Mouse (Mus musculus): ENCODE measurements at regions not wholly inside any gene's neighbourhood (a gene's known extent, or its start where the extent isn't known, plus 50 kb on each side); places are given as distances from the start of the nearest gene placed in this dataset.

- 0 out of 2 replicates have a peak, but pooled peaks cover 7% of the 10 kb centered on the region for H3K9me3 ChIP-seq
- 100% methylated on average over 1 of the region's 1 CpGs for WGBS
- no peak overlapping the region for H3K27ac ChIP-seq
- ATAC-seq (ENCODE audit: insufficient number of reproducible peaks, insufficient read depth, low FRiP score, low TSS enrichment, low read depth), result no peak
- no peaks in the 10 kb centered on the region for H3K36me3 ChIP-seq
- H3K4me3 ChIP-seq (replicated peaks), result no peak overlapping the region
- H3K27me3 ChIP-seq, result no peaks in the 10 kb centered on the region
- H3K4me2 ChIP-seq, result no peak overlapping the region
- no peak overlapping the region for H3K9ac ChIP-seq (replicated peaks)
- H3K4me1 ChIP-seq (replicated peaks), result no peaks in the 10 kb centered on the region
These were observed 221.5 kb downstream of the Epha7 start for GRCm38 (mm10) chr4:29034406-29034805.

- H3K4me1 ChIP-seq (replicated peaks), result no peaks in the 10 kb centered on the region
- no peak for ATAC-seq (ENCODE audit: insufficient number of reproducible peaks, insufficient read depth, low FRiP score, low TSS enrichment, low read depth)
These were observed 227.1 kb downstream of the Epha7 start for GRCm38 (mm10) chr4:29039993-29040392.

DNA sequence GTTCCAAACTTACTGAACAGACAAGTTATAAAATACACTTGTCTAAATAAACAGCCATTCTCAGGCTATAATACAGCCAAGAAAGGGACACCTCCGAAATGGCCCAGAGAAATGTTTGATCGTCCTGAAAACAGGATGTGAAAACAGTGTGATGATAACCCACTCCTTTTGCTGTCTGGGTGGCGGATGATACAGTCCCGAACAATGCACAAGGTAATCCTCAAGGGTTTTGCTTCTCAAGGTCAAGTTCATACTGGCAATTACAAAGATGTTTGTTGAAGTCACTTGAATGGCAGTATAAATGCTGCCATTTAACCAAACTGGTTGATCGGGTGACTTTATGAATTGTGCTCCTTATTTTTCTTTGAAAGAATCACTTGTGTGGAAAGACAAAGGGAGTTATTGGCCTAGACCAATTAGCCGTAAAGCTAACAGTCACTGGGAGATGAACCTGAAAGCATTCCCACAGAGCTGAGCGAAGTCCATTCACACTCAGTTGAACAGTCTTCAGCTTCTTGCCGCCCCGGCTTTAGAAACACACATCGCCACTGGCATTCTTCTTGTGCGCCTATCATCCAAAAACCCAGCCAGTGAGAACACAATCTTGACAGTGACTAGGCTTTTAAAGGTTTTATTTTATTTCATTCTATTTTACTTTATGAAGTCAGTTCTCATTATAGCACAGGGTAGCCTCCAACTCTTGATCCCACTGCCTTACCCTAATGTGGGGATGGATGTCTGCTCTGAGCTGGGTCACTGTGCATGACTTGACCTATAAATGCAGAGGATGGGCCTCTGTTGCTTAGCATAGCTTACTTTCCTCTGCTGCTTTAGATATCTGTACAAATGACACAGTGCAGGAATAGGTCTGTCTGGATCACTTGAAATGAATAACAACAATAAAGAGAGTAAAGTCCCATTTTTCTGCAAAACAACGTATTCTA is 256.0 kb downstream of the Epha7 start:
- no peak overlapping the region for H3K4me3 ChIP-seq (replicated peaks)
- ATAC-seq (ENCODE audit: insufficient number of reproducible peaks, insufficient read depth, low FRiP score, low TSS enrichment, low read depth), result no peak
- H3K4me2 ChIP-seq, result no peak overlapping the region
- 92% methylated on average over 12 of the region's 12 CpGs for WGBS
- H3K27me3 ChIP-seq, result no peaks in the 10 kb centered on the region
- H3K27ac ChIP-seq, result no peak overlapping the region
- no peaks in the 10 kb centered on the region for H3K9me3 ChIP-seq
- H3K4me1 ChIP-seq (replicated peaks), result no peaks in the 10 kb centered on the region
- H3K9ac ChIP-seq (replicated peaks), result no peak overlapping the region
- no peaks in the 10 kb centered on the region for H3K36me3 ChIP-seq

More at GRCm38 (mm10) chr4:29039993-29040392, 227.1 kb downstream of the Epha7 start:
- H3K27me3 ChIP-seq, result no peaks in the 10 kb centered on the region
- H3K27ac ChIP-seq, result no peak overlapping the region
- no peaks in the 10 kb centered on the region for H3K36me3 ChIP-seq
- WGBS, result 24% methylated on average over 1 of the region's 1 CpGs
- H3K9ac ChIP-seq (replicated peaks), result no peak overlapping the region
- no peak overlapping the region for H3K4me3 ChIP-seq (replicated peaks)
- H3K9me3 ChIP-seq, result no peaks in the 10 kb centered on the region
- no peak overlapping the region for H3K4me2 ChIP-seq

GRCm38 (mm10) chr4:29074204-29074603 is 261.3 kb downstream of the Epha7 start:
- Histone ChIP-seq H3K4me3 (replicated peaks) (no peak overlapping the region), H3K4me1 (replicated peaks) (no peaks in the 10 kb centered on the region), H3K27ac (no peak overlapping the region), H3K9ac (replicated peaks) (no peak overlapping the region), H3K27me3 (no peaks in the 10 kb centered on the region), H3K9me3 (no peaks in the 10 kb centered on the region), H3K4me2 (no peak overlapping the region), H3K36me3 (no peaks in the 10 kb centered on the region)
- no peak for ATAC-seq (ENCODE audit: insufficient number of reproducible peaks, insufficient read depth, low FRiP score, low TSS enrichment, low read depth)

DNA sequence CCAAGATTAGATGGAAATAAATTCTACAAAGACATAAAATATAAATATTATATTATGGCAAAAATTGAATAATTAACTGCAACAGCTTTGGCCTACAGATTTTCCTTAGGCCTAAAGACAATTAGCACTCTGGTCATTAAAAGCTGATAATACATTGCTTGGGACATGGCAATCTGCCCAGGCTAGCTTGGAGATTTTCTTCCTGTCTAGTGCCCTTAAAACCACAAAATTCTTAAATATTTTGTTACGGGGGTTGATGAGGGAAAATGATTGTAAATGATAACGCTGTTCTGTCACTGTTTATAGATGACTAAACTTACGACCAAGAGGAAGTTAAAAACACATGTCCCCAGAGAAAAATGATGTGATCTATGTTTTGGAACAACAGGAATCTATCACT is 261.9 kb downstream of the Epha7 start:
- Histone ChIP-seq H3K27ac (no peak overlapping the region), H3K9me3 (no peaks in the 10 kb centered on the region), H3K27me3 (no peaks in the 10 kb centered on the region), H3K9ac (replicated peaks) (no peak overlapping the region), H3K4me3 (replicated peaks) (no peak overlapping the region), H3K4me2 (no peak overlapping the region), H3K36me3 (no peaks in the 10 kb centered on the region), H3K4me1 (replicated peaks) (no peaks in the 10 kb centered on the region)
- WGBS, result 64% methylated on average over 3 of the region's 3 CpGs
- no peak for ATAC-seq (ENCODE audit: insufficient number of reproducible peaks, insufficient read depth, low FRiP score, low TSS enrichment, low read depth)

GRCm38 (mm10) chr4:29076683-29077082 is 263.8 kb downstream of the Epha7 start:
- Histone ChIP-seq H3K4me1 (replicated peaks) (no peaks in the 10 kb centered on the region), H3K36me3 (no peaks in the 10 kb centered on the region), H3K27ac (no peak overlapping the region), H3K4me2 (no peak overlapping the region), H3K27me3 (no peaks in the 10 kb centered on the region), H3K9me3 (no peaks in the 10 kb centered on the region), H3K4me3 (replicated peaks) (no peak overlapping the region), H3K9ac (replicated peaks) (no peak overlapping the region)
- WGBS, result 91% methylated on average over 3 of the region's 3 CpGs
- ATAC-seq (ENCODE audit: insufficient number of reproducible peaks, insufficient read depth, low FRiP score, low TSS enrichment, low read depth), result no peak

DNA sequence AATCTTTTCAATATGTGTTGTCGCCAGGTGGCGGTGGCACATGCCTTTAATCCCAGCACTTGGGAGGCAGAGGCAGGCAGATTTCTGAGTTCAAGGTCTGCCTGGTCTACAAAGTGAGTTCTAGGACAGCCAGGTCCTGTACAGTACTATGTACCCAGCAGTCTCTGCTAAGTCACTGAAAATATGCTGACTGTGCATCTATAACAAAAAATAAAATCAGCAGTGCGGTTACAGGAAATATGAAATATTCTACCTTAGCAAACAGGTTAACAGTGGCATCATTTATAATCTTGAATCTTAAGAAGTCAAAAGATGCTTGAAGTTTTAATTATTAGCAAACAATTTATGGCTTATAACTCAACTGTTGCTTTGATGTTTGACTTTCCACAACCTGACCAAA is 265.5 kb downstream of the Epha7 start:
- Histone ChIP-seq H3K9me3 (no peaks in the 10 kb centered on the region), H3K4me3 (replicated peaks) (no peak overlapping the region), H3K27me3 (no peaks in the 10 kb centered on the region), H3K27ac (no peak overlapping the region), H3K36me3 (no peaks in the 10 kb centered on the region), H3K4me2 (no peak overlapping the region), H3K9ac (replicated peaks) (no peak overlapping the region), H3K4me1 (replicated peaks) (no peaks in the 10 kb centered on the region)
- no peak for ATAC-seq (ENCODE audit: insufficient number of reproducible peaks, insufficient read depth, low FRiP score, low TSS enrichment, low read depth)
- WGBS, result 98% methylated on average over 3 of the region's 3 CpGs

GRCm38 (mm10) chr4:29083545-29084290 is 270.8 kb downstream of the Epha7 start:
- ATAC-seq (ENCODE audit: insufficient number of reproducible peaks, insufficient read depth, low FRiP score, low TSS enrichment, low read depth), result no peak
- Histone ChIP-seq H3K9ac (replicated peaks) (no peak overlapping the region), H3K27ac (no peak overlapping the region), H3K27me3 (no peaks in the 10 kb centered on the region), H3K36me3 (no peaks in the 10 kb centered on the region), H3K9me3 (no peaks in the 10 kb centered on the region), H3K4me3 (replicated peaks) (no peak overlapping the region), H3K4me1 (replicated peaks) (no peaks in the 10 kb centered on the region), H3K4me2 (no peak overlapping the region)
- WGBS, result 58% methylated on average over 5 of the region's 5 CpGs

DNA sequence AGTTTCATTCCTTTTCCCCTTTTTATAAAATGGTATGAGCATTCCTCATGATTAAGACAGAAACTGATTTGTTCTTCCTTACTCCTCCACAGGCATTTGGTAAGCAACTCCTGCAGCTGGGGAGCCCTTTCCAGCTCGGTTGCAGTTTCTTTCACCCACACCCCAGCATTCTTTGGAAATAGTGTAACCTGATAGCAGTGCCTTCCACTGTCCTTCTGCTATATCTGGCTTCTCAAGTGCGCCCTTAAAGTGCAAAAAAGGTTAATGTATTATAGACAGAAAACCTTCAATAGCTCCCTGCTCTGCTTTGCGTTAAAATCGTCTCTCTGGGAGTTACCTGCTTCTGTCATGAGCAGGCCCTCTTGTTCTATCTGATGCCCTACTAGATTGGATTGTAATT is 278.0 kb downstream of the Epha7 start:
- Histone ChIP-seq H3K27me3 (no peaks in the 10 kb centered on the region), H3K27ac (no peak overlapping the region), H3K36me3 (no peaks in the 10 kb centered on the region), H3K4me2 (no peak overlapping the region), H3K4me3 (replicated peaks) (no peak overlapping the region), H3K9me3 (no peaks in the 10 kb centered on the region), H3K4me1 (replicated peaks) (no peaks in the 10 kb centered on the region), H3K9ac (replicated peaks) (no peak overlapping the region)
- 28% methylated on average over 4 of the region's 4 CpGs for WGBS
- ATAC-seq (ENCODE audit: insufficient number of reproducible peaks, insufficient read depth, low FRiP score, low TSS enrichment, low read depth), result no peak

DNA sequence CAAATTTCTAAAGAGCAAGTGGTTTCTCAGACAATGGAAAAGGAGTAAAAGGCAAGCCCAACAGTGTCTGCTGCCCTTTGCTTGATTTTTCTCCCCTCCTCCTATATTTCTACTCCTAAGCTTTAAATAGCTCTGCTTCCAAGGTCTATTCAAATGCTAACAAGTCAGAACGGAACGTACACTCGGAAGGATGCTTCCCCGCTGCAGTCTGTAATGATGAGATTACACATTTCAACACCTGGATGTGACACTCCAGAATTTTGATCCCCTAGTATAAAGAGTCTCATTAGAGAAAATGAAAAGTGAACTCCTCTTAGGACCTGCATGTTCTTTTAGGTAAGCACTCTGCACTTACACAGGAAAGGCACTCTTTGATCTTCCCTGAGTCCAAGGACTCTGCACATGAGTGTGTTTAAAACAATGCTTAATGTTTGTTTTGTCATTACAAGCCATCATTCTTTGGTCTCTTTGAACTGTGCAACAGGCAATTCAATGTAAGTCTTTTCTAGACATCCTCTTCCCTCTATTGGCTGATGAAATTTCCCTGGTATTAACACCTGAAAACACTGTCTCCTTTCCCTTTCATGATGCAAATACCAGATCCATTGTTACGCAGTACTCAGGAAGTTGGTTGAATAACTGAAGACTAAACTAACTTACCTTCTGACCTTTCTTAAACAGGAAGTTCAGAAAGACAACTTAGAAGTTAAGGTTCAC is 278.7 kb downstream of the Epha7 start:
- Histone ChIP-seq H3K9me3 (no peaks in the 10 kb centered on the region), H3K27me3 (no peaks in the 10 kb centered on the region), H3K4me2 (no peak overlapping the region), H3K4me3 (replicated peaks) (no peak overlapping the region), H3K4me1 (replicated peaks) (no peaks in the 10 kb centered on the region), H3K9ac (replicated peaks) (no peak overlapping the region), H3K36me3 (no peaks in the 10 kb centered on the region), H3K27ac (no peak overlapping the region)
- ATAC-seq (ENCODE audit: insufficient number of reproducible peaks, insufficient read depth, low FRiP score, low TSS enrichment, low read depth), result no peak
- WGBS, result 59% methylated on average over 5 of the region's 5 CpGs

DNA sequence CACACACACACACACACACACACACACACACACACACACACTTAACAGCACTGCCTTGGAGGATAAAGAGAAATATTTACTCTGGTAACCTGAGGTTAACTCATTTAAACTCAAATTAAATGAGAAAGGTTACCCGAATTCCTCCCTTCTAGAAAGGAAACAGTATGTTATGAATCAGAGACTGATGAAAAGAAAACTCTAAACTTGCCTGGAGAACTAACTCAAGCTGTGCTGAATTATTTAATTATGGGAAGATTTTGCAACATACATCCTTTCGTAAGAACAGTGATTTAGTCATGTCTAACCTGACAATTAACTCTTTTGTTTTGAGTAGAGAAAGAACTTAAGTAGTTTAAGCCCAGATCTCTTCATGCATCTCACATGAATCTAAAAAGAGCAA is 289.4 kb downstream of the Epha7 start:
- 43% methylated on average over 2 of the region's 2 CpGs for WGBS
- Histone ChIP-seq H3K9me3 (no peaks in the 10 kb centered on the region), H3K4me3 (replicated peaks) (no peak overlapping the region), H3K27ac (no peak overlapping the region), H3K4me2 (no peak overlapping the region), H3K36me3 (no peaks in the 10 kb centered on the region), H3K4me1 (replicated peaks) (peaks cover 4% of the 10 kb centered on the region), H3K27me3 (no peaks in the 10 kb centered on the region), H3K9ac (replicated peaks) (no peak overlapping the region)
- no peak for ATAC-seq (ENCODE audit: insufficient number of reproducible peaks, insufficient read depth, low FRiP score, low TSS enrichment, low read depth)

Measured in limb, embryonic 12.5 days (tissue).